Mouse (Mus musculus): ENCODE measurements around the gene Ipo11.

GRCm38 (mm10) chr13:106808821-106809220 lies 127.9 kb downstream of the Ipo11 start:
- no peak for TF ChIP-seq POLR2A (IDR thresholded peaks at IDR 0.05; ENCODE audit: extremely low read depth, insufficient read depth, low read length)
- no peak for TF ChIP-seq CTCF (IDR thresholded peaks at IDR 0.05; ENCODE audit: low read depth, low read length)
